16 mouse cellular contexts compared by ENCODE assay signal in genomic region chr16:23112348-23112747, GRCm38 (mm10). TPM values are rescaled to one million over a fixed set of nuclear protein-coding genes. Genes with fewer than 3 reads are reported as not detected.
"Had no signal": no experiment of that assay in that cellular context is flagged by ENCODE, and none has a peak within 500 bp of the region (broad histone marks: within the 10 kb centered on the region; RNA-seq: fewer than 3 reads in every experiment).

No protein-coding gene starts in this region.

- H3K4me2 ChIP-seq: limb, embryonic 12.5 days; midbrain, embryonic 15.5 days; neural tube, embryonic 12.5 days had no signal

- H3K9me3 ChIP-seq: limb, embryonic 12.5 days; midbrain, embryonic 15.5 days; neural tube, embryonic 12.5 days had no signal

- ATAC-seq: lung, postnatal 0 days; midbrain, embryonic 15.5 days had no signal

- H3K4me3 ChIP-seq: limb, embryonic 12.5 days; midbrain, embryonic 15.5 days; neural tube, embryonic 12.5 days had no signal

- H3K27me3 ChIP-seq: limb, embryonic 12.5 days; midbrain, embryonic 15.5 days; neural tube, embryonic 12.5 days had no signal

- H3K9ac ChIP-seq: limb, embryonic 12.5 days; liver, embryonic 14.5 days; midbrain, embryonic 15.5 days; neural tube, embryonic 12.5 days had no signal

- H3K27ac ChIP-seq: limb, embryonic 12.5 days; liver, embryonic 14.5 days; midbrain, embryonic 15.5 days; neural tube, embryonic 12.5 days; stomach, postnatal 0 days had no signal

- DNase-seq: kidney, postnatal 25 days; layer of hippocampus, adult 9-11 months; liver; lung, adult 2 months; lung, postnatal 36 days; thymus, postnatal 4 days had no signal

RNA-seq across cellular contexts. Expression of gene Adipoq, which starts 34.0 kb away (rescaled TPM):
- total RNA-seq: left cerebral cortex, postnatal 36 days; megakaryocyte progenitor cell, adult 5-6 weeks; monocyte, adult 5-6 weeks; neutrophil, adult 5-6 weeks had no signal
- polyA plus RNA-seq: limb, embryonic 12.5 days; liver, embryonic 14.5 days; lung, postnatal 0 days; midbrain, embryonic 15.5 days; neural tube, embryonic 12.5 days; stomach, postnatal 0 days had no signal

RNA-seq across cellular contexts. Expression of gene Kng1, which starts 54.7 kb away (rescaled TPM):
- total RNA-seq: left cerebral cortex, postnatal 36 days; megakaryocyte progenitor cell, adult 5-6 weeks; monocyte, adult 5-6 weeks; neutrophil, adult 5-6 weeks had no signal
- polyA plus RNA-seq: midbrain, embryonic 15.5 days had no signal
